Mouse (Mus musculus): ENCODE data around the gene H2-T23. TPM values are rescaled to one million over a fixed set of nuclear protein-coding genes. Genes with fewer than 3 reads are reported as not detected.
A peak's percentile ranks its signal among the peaks of the same experiment; 100 is the strongest.

The H2-T23 gene
- total and polyA plus RNA-seq, 3 experiments: 21.8 to 42.1 (median 38.8) TPM

DNA sequence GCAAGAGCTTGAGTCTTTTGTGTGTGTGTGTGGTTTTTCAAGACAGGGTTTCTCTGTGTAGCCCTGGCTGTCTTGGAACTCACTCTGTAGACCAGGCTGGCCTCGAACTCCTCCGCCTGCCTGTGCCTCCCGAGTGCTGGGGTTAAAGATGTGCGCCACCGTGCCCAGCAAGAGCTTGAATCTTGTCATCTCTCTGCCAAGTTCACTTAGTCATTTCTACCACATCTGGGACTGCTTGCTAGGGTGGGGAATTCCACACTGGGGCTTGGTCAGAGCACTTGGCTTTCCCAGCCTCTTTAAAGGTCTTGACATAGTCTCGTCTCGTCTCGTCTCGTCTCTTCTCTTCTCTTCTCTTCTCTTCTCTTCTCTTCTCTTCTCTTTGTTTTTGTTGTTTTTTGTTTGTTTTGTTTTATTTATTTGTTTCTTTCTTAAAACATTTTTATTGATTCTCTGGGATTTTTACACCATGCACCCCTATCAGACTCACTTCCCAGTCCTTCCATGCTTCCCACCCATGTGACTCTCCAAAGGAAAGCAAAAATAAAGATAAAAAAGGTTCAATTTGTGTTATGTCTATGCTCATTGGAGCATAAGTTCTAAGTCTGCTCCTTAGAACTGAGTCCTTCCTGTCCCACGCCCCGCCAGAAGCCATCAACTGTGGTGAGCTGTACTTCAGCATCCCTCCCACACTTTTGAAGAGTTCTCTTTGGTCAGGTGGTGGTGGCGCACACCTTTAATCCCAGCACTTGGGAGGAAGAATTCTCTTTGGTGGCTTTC lies 31.3 kb downstream of the H2-T23 start:
- peak; percentile 81 for DNase-seq (ENCODE audit: extremely low read depth)
- Histone ChIP-seq H3K4me3 (replicated peaks in 1 of 3; ENCODE audit: low read depth in 2 of 3, low read length in 2 of 3, poor library complexity in 1 of 3) (no peak overlapping the region), H3K4me2 (ENCODE audit: insufficient read depth, low read depth, poor library complexity, severe bottlenecking) (peak overlapping the region; percentile 85)

DNA sequence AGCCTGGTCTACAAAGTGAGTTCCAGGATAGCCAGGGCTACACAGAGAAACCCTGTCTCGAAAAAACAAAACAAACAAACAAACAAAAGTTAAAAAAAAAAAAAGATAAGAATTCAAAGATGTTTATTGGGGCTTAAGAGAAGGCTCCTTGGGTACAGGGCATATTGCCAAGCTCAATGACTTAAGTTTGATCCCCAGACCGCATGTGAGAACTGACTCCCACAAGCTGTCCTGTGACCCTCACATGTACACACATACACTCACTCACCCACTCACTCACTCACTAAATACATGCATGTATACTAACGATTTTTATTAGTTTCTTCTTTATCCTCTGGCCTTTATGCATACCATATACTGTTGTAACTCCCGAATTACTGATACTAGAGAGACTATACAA lies 32.3 kb downstream of the H2-T23 start:
- Histone ChIP-seq H3K4me2 (ENCODE audit: insufficient read depth, low read depth, poor library complexity, severe bottlenecking) (peak overlapping the region; percentile 85; the same call in 1 of the 2 replicates), H3K27me3 (replicated peaks) (no peaks in the 10 kb centered on the region), H3K9me3 (replicated peaks; ENCODE audit: low read length) (peaks cover 28% of the 10 kb centered on the region), H3K9ac (ENCODE audit: insufficient read depth, low read depth) (peak overlapping the region; percentile 66), H3K36me3 (replicated peaks in 1 of 2; ENCODE audit: control insufficient read depth in 1 of 2, insufficient read depth in 1 of 2, low read length in 1 of 2) (peaks cover 15 to 30% of the 10 kb centered on the region in 2 experiments), H3K4me3 (replicated peaks in 1 of 3; ENCODE audit: low read depth in 2 of 3, low read length in 2 of 3, poor library complexity in 1 of 3) (no peak overlapping the region), H3K27ac (ENCODE audit: insufficient read depth, low read depth) (peak overlapping the region; percentile 86), H3K4me1 (ENCODE audit: control insufficient read depth in 1 of 2, insufficient read depth in 2 of 2) (peaks cover 7 to 35% of the 10 kb centered on the region in 2 experiments; a peak in 2 of 4 replicates), H3K79me2 (replicated peaks; ENCODE audit: control insufficient read depth, extremely low read depth, insufficient read depth, poor library complexity, severe bottlenecking) (peaks cover 55% of the 10 kb centered on the region)
- dilution Hi-C loops (cut with MboI; ENCODE audit: extremely low pct_ligation_motif_present, extremely low pct_unique_long_range_greater_than_20kb, low sequenced_read_pairs) (no loop called here), in situ Hi-C loops (cut with MboI; ENCODE audit: low pct_ligation_motif_present, low pct_unique_long_range_greater_than_20kb, low sequenced_read_pairs) (no loop called here)
- no peak for DNase-seq (ENCODE audit: extremely low read depth)
- no peak for TF ChIP-seq E2F4 (IDR thresholded peaks at IDR 0.05; ENCODE audit: insufficient replicate concordance, low read depth, low read length)
- no peak for TF ChIP-seq USF1 (IDR thresholded peaks at IDR 0.05; ENCODE audit: low read depth, low read length)
- TF ChIP-seq NELFE (IDR thresholded peaks at IDR 0.05; ENCODE audit: low read depth, low read length): no peak
- TF ChIP-seq UBTF (IDR thresholded peaks at IDR 0.05; ENCODE audit: low read depth, low read length): no peak
- TF ChIP-seq GABPA (IDR thresholded peaks at IDR 0.05; ENCODE audit: insufficient replicate concordance, low read depth, low read length): no peak
- no peak for TF ChIP-seq NRF1 (IDR thresholded peaks at IDR 0.05; ENCODE audit: low read depth, low read length)
- TF ChIP-seq TCF12 (IDR thresholded peaks at IDR 0.05; ENCODE audit: low read depth, low read length): no peak
- TF ChIP-seq POLR2A (IDR thresholded peaks at IDR 0.05; ENCODE audit: low read depth, low read length): no peak
- TF ChIP-seq MAX (IDR thresholded peaks at IDR 0.05; ENCODE audit: low read length): no peak
- no peak for TF ChIP-seq ZNF384 (IDR thresholded peaks at IDR 0.05; ENCODE audit: low read depth, low read length)
- no peak for TF ChIP-seq TBP (conservative IDR thresholded peaks at IDR 0.05; ENCODE audit: low read depth, low read length)
- TF ChIP-seq EP300 (IDR thresholded peaks at IDR 0.05; ENCODE audit: low read length): no peak
- TF ChIP-seq SIN3A (IDR thresholded peaks at IDR 0.05; ENCODE audit: low read length): no peak

More for the DNA sequence above, 31.3 kb downstream of the H2-T23 start:
- peak overlapping the region; percentile 87 for H3K27ac ChIP-seq (ENCODE audit: insufficient read depth, low read depth)
- TF ChIP-seq ELF1 (IDR thresholded peaks at IDR 0.05; ENCODE audit: low read depth, low read length) (no peak), NRF1 (IDR thresholded peaks at IDR 0.05; ENCODE audit: low read depth, low read length) (no peak), HCFC1 (IDR thresholded peaks at IDR 0.05; ENCODE audit: low read depth, low read length) (no peak; the same call in 1 of the 2 replicates), POLR2A (IDR thresholded peaks at IDR 0.05; ENCODE audit: low read depth, low read length) (peak; percentile 39; the same call in 1 of the 2 replicates), CHD1 (IDR thresholded peaks at IDR 0.05; ENCODE audit: low read depth, low read length) (peak; percentile 66; the same call in 1 of the 2 replicates), EP300 (IDR thresholded peaks at IDR 0.05; ENCODE audit: low read length) (peak; percentile 85), SIN3A (IDR thresholded peaks at IDR 0.05; ENCODE audit: low read length) (peak; percentile 68; the same call in 1 of the 2 replicates), UBTF (IDR thresholded peaks at IDR 0.05; ENCODE audit: low read depth, low read length) (no peak), RCOR1 (conservative IDR thresholded peaks at IDR 0.05; ENCODE audit: low read depth, low read length) (0 out of 2 replicates have a peak, but pooled peaks have one; percentile 53), MYC (IDR thresholded peaks at IDR 0.05; ENCODE audit: low read depth, low read length) (peak; percentile 68), POLR2AphosphoS2 (IDR thresholded peaks at IDR 0.05; ENCODE audit: low read depth, low read length) (no peak), CHD2 (IDR thresholded peaks at IDR 0.05; ENCODE audit: low read length) (0 out of 2 replicates have a peak, but pooled peaks have one; percentile 30), MAX (IDR thresholded peaks at IDR 0.05; ENCODE audit: low read length) (peak; percentile 23; the same call in 1 of the 2 replicates), ZMIZ1 (IDR thresholded peaks at IDR 0.05; ENCODE audit: low read depth, low read length) (peak; percentile 18; the same call in 1 of the 2 replicates), MEF2A (IDR thresholded peaks at IDR 0.05; ENCODE audit: borderline replicate concordance, low read depth, low read length) (0 out of 2 replicates have a peak, but pooled peaks have one; percentile 22), ETS1 (conservative IDR thresholded peaks at IDR 0.05; ENCODE audit: low read depth, low read length) (peak; percentile 81), ZC3H11A (IDR thresholded peaks at IDR 0.05; ENCODE audit: low read depth, low read length) (no peak), USF1 (IDR thresholded peaks at IDR 0.05; ENCODE audit: low read depth, low read length) (no peak), JUN (IDR thresholded peaks at IDR 0.05; ENCODE audit: insufficient read depth, low read depth, low read length) (no peak), MAZ (IDR thresholded peaks at IDR 0.05; ENCODE audit: low read depth, low read length) (peak; percentile 45; the same call in 1 of the 2 replicates), GABPA (IDR thresholded peaks at IDR 0.05; ENCODE audit: insufficient replicate concordance, low read depth, low read length) (no peak), KAT2A (IDR thresholded peaks at IDR 0.05; ENCODE audit: insufficient replicate concordance, low read length) (no peak), JUND (conservative IDR thresholded peaks at IDR 0.05; ENCODE audit: low read depth, low read length) (peak; percentile 67), SMC3 (IDR thresholded peaks at IDR 0.05; ENCODE audit: low read depth, low read length) (no peak), IRF4 (IDR thresholded peaks at IDR 0.05; ENCODE audit: low read depth, low read length) (peak; percentile 90), MAFK (IDR thresholded peaks at IDR 0.05; ENCODE audit: insufficient replicate concordance, low read length) (no peak), PAX5 (IDR thresholded peaks at IDR 0.05; ENCODE audit: low read length) (no peak), MXI1 (IDR thresholded peaks at IDR 0.05; ENCODE audit: low read depth, low read length) (peak; percentile 53; the same call in 1 of the 2 replicates), USF2 (conservative IDR thresholded peaks at IDR 0.05; ENCODE audit: low read depth, low read length) (no peak), ZKSCAN1 (IDR thresholded peaks at IDR 0.05; ENCODE audit: borderline replicate concordance, low read depth, low read length) (no peak), E2F4 (IDR thresholded peaks at IDR 0.05; ENCODE audit: insufficient replicate concordance, low read depth, low read length) (no peak), ZNF384 (IDR thresholded peaks at IDR 0.05; ENCODE audit: low read depth, low read length) (no peak), BHLHE40 (IDR thresholded peaks at IDR 0.05; ENCODE audit: low read depth, low read length) (peak; percentile 53), NELFE (IDR thresholded peaks at IDR 0.05; ENCODE audit: low read depth, low read length) (no peak), RAD21 (IDR thresholded peaks at IDR 0.05; ENCODE audit: low read depth, low read length) (no peak), TBP (conservative IDR thresholded peaks at IDR 0.05; ENCODE audit: low read depth, low read length) (no peak), CTCF (conservative IDR thresholded peaks at IDR 0.05 in 1 of 2, IDR thresholded peaks at IDR 0.05 in 1 of 2; ENCODE audit: low read depth in 2 of 2, low read length in 2 of 2) (no peak), TCF12 (IDR thresholded peaks at IDR 0.05; ENCODE audit: low read depth, low read length) (peak; percentile 76)
- no peaks in the 10 kb centered on the region for H3K27me3 ChIP-seq (replicated peaks)
- H3K4me1 ChIP-seq (ENCODE audit: control insufficient read depth in 1 of 2, insufficient read depth in 2 of 2): peaks cover 5 to 33% of the 10 kb centered on the region in 2 experiments; a peak in 2 of 4 replicates
- dilution Hi-C loops (cut with MboI; ENCODE audit: extremely low pct_ligation_motif_present, extremely low pct_unique_long_range_greater_than_20kb, low sequenced_read_pairs) (no loop called here), in situ Hi-C loops (cut with MboI; ENCODE audit: low pct_ligation_motif_present, low pct_unique_long_range_greater_than_20kb, low sequenced_read_pairs) (no loop called here)
- H3K9me3 ChIP-seq (replicated peaks; ENCODE audit: low read length): peaks cover 31% of the 10 kb centered on the region
- H3K36me3 ChIP-seq (replicated peaks in 1 of 2; ENCODE audit: control insufficient read depth in 1 of 2, insufficient read depth in 1 of 2, low read length in 1 of 2): peaks cover 18 to 38% of the 10 kb centered on the region in 2 experiments
- peak overlapping the region; percentile 66 for H3K9ac ChIP-seq (ENCODE audit: insufficient read depth, low read depth)
- peaks cover 48% of the 10 kb centered on the region for H3K79me2 ChIP-seq (replicated peaks; ENCODE audit: control insufficient read depth, extremely low read depth, insufficient read depth, poor library complexity, severe bottlenecking)
